Mouse (Mus musculus): ENCODE data around the gene Gm42688. TPM values are rescaled to one million over a fixed set of nuclear protein-coding genes. Genes with fewer than 3 reads are reported as not detected.

The Gm42688 gene
- polyA plus RNA-seq, 1 experiment from 2014 or later: 1.9 TPM

- H3K9me3 ChIP-seq (ENCODE audit: low read length): no peaks in the 10 kb centered on the region
- TF ChIP-seq EP300 (IDR thresholded peaks at IDR 0.05): no peak
- TF ChIP-seq CTCF (IDR thresholded peaks at IDR 0.05): no peak
- no peak overlapping the region for H3K9ac ChIP-seq (replicated peaks; ENCODE audit: low read depth)
- ATAC-seq (no peak), DNase-seq (ENCODE audit: low spot score) (no peak)
- peak overlapping the region; percentile 41 for H3K4me2 ChIP-seq (replicated peaks; ENCODE audit: low read depth, low read length)
- H3K4me3 ChIP-seq (ENCODE audit: low read depth, low read length): no peak overlapping the region; the same call in 1 of the 2 replicates
- H3K27ac ChIP-seq (ENCODE audit: low read length): no peak overlapping the region
- H3K4me1 ChIP-seq (ENCODE audit: insufficient read depth, low read depth, low read length): peaks cover 3% of the 10 kb centered on the region; the same call in 1 of the 2 replicates
- no peaks in the 10 kb centered on the region for H3K36me3 ChIP-seq (ENCODE audit: insufficient read depth, low read length)
- WGBS: 12% methylated on average over 41 of the region's 41 CpGs
- H3K27me3 ChIP-seq (replicated peaks; ENCODE audit: insufficient read depth, low read length): no peaks in the 10 kb centered on the region
Observed at GRCm38 (mm10) chr6:83142211-83142731, 40.9 kb downstream of the Gm42688 start.

- no peak for DNase-seq (ENCODE audit: low spot score)
- H3K27me3 ChIP-seq (replicated peaks; ENCODE audit: insufficient read depth, low read length): no peaks in the 10 kb centered on the region
- 69% methylated on average over 11 of the region's 11 CpGs for WGBS
- H3K4me3 ChIP-seq (ENCODE audit: low read depth, low read length): no peak overlapping the region
- ATAC-seq: no peak
- TF ChIP-seq CTCF (IDR thresholded peaks at IDR 0.05) (no peak), EP300 (IDR thresholded peaks at IDR 0.05) (no peak)
- peaks cover 3% of the 10 kb centered on the region; the same call in 1 of the 2 replicates for H3K4me1 ChIP-seq (ENCODE audit: insufficient read depth, low read depth, low read length)
- H3K9me3 ChIP-seq (ENCODE audit: low read length): no peaks in the 10 kb centered on the region
- H3K9ac ChIP-seq (replicated peaks; ENCODE audit: low read depth): no peak overlapping the region
- H3K36me3 ChIP-seq (ENCODE audit: insufficient read depth, low read length): peaks cover 3% of the 10 kb centered on the region; the same call in 1 of the 2 replicates
- no peak overlapping the region for H3K27ac ChIP-seq (ENCODE audit: low read length)
- no peak overlapping the region for H3K4me2 ChIP-seq (replicated peaks; ENCODE audit: low read depth, low read length)
Observed at GRCm38 (mm10) chr6:83142886-83143285, 41.5 kb downstream of the Gm42688 start.

- no peak overlapping the region for H3K4me2 ChIP-seq (replicated peaks; ENCODE audit: low read depth, low read length)
- TF ChIP-seq CTCF (IDR thresholded peaks at IDR 0.05): peak; percentile 15; the same call in 1 of the 2 replicates
- no peak for TF ChIP-seq EP300 (IDR thresholded peaks at IDR 0.05)
- WGBS: 53% methylated on average over 2 of the region's 2 CpGs
- H3K4me3 ChIP-seq (ENCODE audit: low read depth, low read length): no peak overlapping the region
- H3K9me3 ChIP-seq (ENCODE audit: low read length): no peaks in the 10 kb centered on the region
- DNase-seq (ENCODE audit: low spot score) (no peak), ATAC-seq (no peak)
- no peaks in the 10 kb centered on the region for H3K27me3 ChIP-seq (replicated peaks; ENCODE audit: insufficient read depth, low read length)
- H3K36me3 ChIP-seq (ENCODE audit: insufficient read depth, low read length): peaks cover 4% of the 10 kb centered on the region; the same call in 1 of the 2 replicates
- H3K9ac ChIP-seq (replicated peaks; ENCODE audit: low read depth): no peak overlapping the region
- H3K4me1 ChIP-seq (ENCODE audit: insufficient read depth, low read depth, low read length): no peaks in the 10 kb centered on the region
- no peak overlapping the region for H3K27ac ChIP-seq (ENCODE audit: low read length)
Observed at GRCm38 (mm10) chr6:83145209-83145608, 43.8 kb downstream of the Gm42688 start.

- peaks cover 4% of the 10 kb centered on the region; the same call in 1 of the 2 replicates for H3K36me3 ChIP-seq (ENCODE audit: insufficient read depth, low read length)
- H3K4me1 ChIP-seq (ENCODE audit: insufficient read depth, low read depth, low read length): no peaks in the 10 kb centered on the region
- TF ChIP-seq CTCF (IDR thresholded peaks at IDR 0.05): no peak
- no peak for TF ChIP-seq EP300 (IDR thresholded peaks at IDR 0.05)
- no peak overlapping the region for H3K9ac ChIP-seq (replicated peaks; ENCODE audit: low read depth)
- DNase-seq (ENCODE audit: low spot score) (no peak), ATAC-seq (no peak)
- no peaks in the 10 kb centered on the region for H3K27me3 ChIP-seq (replicated peaks; ENCODE audit: insufficient read depth, low read length)
- H3K27ac ChIP-seq (ENCODE audit: low read length): no peak overlapping the region
- no peak overlapping the region for H3K4me3 ChIP-seq (ENCODE audit: low read depth, low read length)
- 80% methylated on average over 9 of the region's 9 CpGs for WGBS
- H3K9me3 ChIP-seq (ENCODE audit: low read length): no peaks in the 10 kb centered on the region
- no peak overlapping the region for H3K4me2 ChIP-seq (replicated peaks; ENCODE audit: low read depth, low read length)
Observed at GRCm38 (mm10) chr6:83145805-83146204, 44.4 kb downstream of the Gm42688 start.

- TF ChIP-seq EP300 (IDR thresholded peaks at IDR 0.05) (no peak), CTCF (IDR thresholded peaks at IDR 0.05) (no peak)
- Histone ChIP-seq H3K9ac (replicated peaks; ENCODE audit: low read depth) (no peak overlapping the region), H3K4me1 (ENCODE audit: insufficient read depth, low read depth, low read length) (no peaks in the 10 kb centered on the region), H3K36me3 (ENCODE audit: insufficient read depth, low read length) (peaks cover 4% of the 10 kb centered on the region; the same call in 1 of the 2 replicates), H3K27me3 (replicated peaks; ENCODE audit: insufficient read depth, low read length) (no peaks in the 10 kb centered on the region), H3K27ac (ENCODE audit: low read length) (no peak overlapping the region), H3K9me3 (ENCODE audit: low read length) (no peaks in the 10 kb centered on the region), H3K4me2 (replicated peaks; ENCODE audit: low read depth, low read length) (no peak overlapping the region), H3K4me3 (ENCODE audit: low read depth, low read length) (no peak overlapping the region)
- DNase-seq (ENCODE audit: low spot score): no peak
- 59% methylated on average over 7 of the region's 7 CpGs for WGBS
- no peak for ATAC-seq
Observed at GRCm38 (mm10) chr6:83147280-83147679, 45.9 kb downstream of the Gm42688 start.

GRCm38 (mm10) chr6:83151721-83152120, 50.3 kb downstream of the Gm42688 start:
- ATAC-seq: no peak
- no peaks in the 10 kb centered on the region for H3K9me3 ChIP-seq (ENCODE audit: low read length)
- no peak overlapping the region for H3K27ac ChIP-seq (ENCODE audit: low read length)
- TF ChIP-seq CTCF (IDR thresholded peaks at IDR 0.05): no peak
- TF ChIP-seq EP300 (IDR thresholded peaks at IDR 0.05): no peak
- no peaks in the 10 kb centered on the region for H3K27me3 ChIP-seq (replicated peaks; ENCODE audit: insufficient read depth, low read length)
- 0 out of 2 replicates have a peak, but pooled peaks cover 2% of the 10 kb centered on the region for H3K4me1 ChIP-seq (ENCODE audit: insufficient read depth, low read depth, low read length)
- H3K36me3 ChIP-seq (ENCODE audit: insufficient read depth, low read length): peaks cover 4% of the 10 kb centered on the region; the same call in 1 of the 2 replicates
- WGBS: 39% methylated on average over 8 of the region's 8 CpGs
- no peak overlapping the region for H3K4me2 ChIP-seq (replicated peaks; ENCODE audit: low read depth, low read length)
- DNase-seq (ENCODE audit: low spot score): no peak
- no peak overlapping the region for H3K9ac ChIP-seq (replicated peaks; ENCODE audit: low read depth)
- H3K4me3 ChIP-seq (ENCODE audit: low read depth, low read length): no peak overlapping the region
